Mouse (Mus musculus) midbrain, embryonic 16.5 days (tissue): ENCODE data around the gene Nt5c2. TPM values are rescaled to one million over a fixed set of nuclear protein-coding genes. Genes with fewer than 3 reads are reported as not detected.
"Not testable (repeated sequence)": the region's sequence is repeated elsewhere in the genome, so short reads cannot be mapped to it uniquely, and the experiment has no call there.

Experiments
- ATAC-seq: fragments of 200-750 bp; cut with Nextera tagmentation; 2 replicates; pipeline ENCODE4 v1.8.0; 2017; ENCODE audit warnings: moderate TSS enrichment
- H3K27ac ChIP-seq: fragments of 300-500 bp; sonication (generic); 2 replicates; pipeline ENCODE4 v1.5.1; 2014; ENCODE audit warnings: mild to moderate bottlenecking, low read length, mixed read lengths
- H3K27me3 ChIP-seq: fragments of 300-500 bp; sonication (generic); 2 replicates; pipeline ENCODE4 v1.6.1; 2014; ENCODE audit warnings: low read depth, low read length, mixed read lengths; ENCODE audit not compliant: control insufficient read depth, insufficient read depth
- H3K36me3 ChIP-seq: fragments of 300-500 bp; sonication (generic); 2 replicates; pipeline ENCODE4 v1.6.1; 2014; ENCODE audit warnings: mild to moderate bottlenecking, low read length, moderate library complexity, mixed read lengths; ENCODE audit not compliant: control insufficient read depth, insufficient read depth
- H3K4me1 ChIP-seq: fragments of 300-500 bp; sonication (generic); 2 replicates; pipeline ENCODE4 v1.6.1; 2014; ENCODE audit warnings: mild to moderate bottlenecking, low read length, mixed read lengths; ENCODE audit not compliant: control insufficient read depth, insufficient read depth
- H3K4me2 ChIP-seq: fragments of 300-500 bp; sonication (generic); 2 replicates; pipeline ENCODE4 v1.6.1; 2014; ENCODE audit warnings: mild to moderate bottlenecking, low read length, mixed read lengths
- H3K4me3 ChIP-seq: fragments of 300-500 bp; sonication (generic); 2 replicates; pipeline ENCODE4 v1.5.1; 2014; ENCODE audit warnings: low read depth, mild to moderate bottlenecking, low read length, moderate library complexity, mixed read lengths
- H3K9ac ChIP-seq: fragments of 300-500 bp; sonication (generic); 2 replicates; pipeline ENCODE4 v1.6.1; 2014; ENCODE audit warnings: low read depth, low read length, mixed read lengths
- H3K9me3 ChIP-seq: fragments of 300-500 bp; sonication (generic); replicated peaks from 2 replicates; pipeline ENCODE4 v1.6.1; 2014; ENCODE audit warnings: mild to moderate bottlenecking, low read length, mixed read lengths; ENCODE audit not compliant: control insufficient read depth, poor library complexity, severe bottlenecking
- WGBS: fragments of 180-500 bp; shearing (Covaris S2); extraction: QIAGEN DNeasy Blood & Tissue Kit; methylation state at CpG from one replicate; pipeline ENCODE4 v1.1.7; 2014; 5-methylcytosine and 5-hydroxymethylcytosine counted together
- polyA plus RNA-seq: library from polyadenylated mRNA; unstranded; fragments of >200 nt; fragmentation: Nextera tagmentation; extraction: Ambion mirVana; gene quantifications from 2 replicates; pipeline ENCODE4 v1.2.1, GENCODE M21; 2015

The Nt5c2 gene
- polyA plus RNA-seq, 1 experiment from 2014 or later, result 85.7 TPM

- Histone ChIP-seq H3K27me3 (no peaks in the 10 kb centered on the region), H3K9me3 (no peaks in the 10 kb centered on the region), H3K36me3 (no peaks in the 10 kb centered on the region), H3K4me3 (peak overlapping the region; percentile 73), H3K27ac (peak overlapping the region; percentile 97), H3K9ac (peak overlapping the region; percentile 93), H3K4me2 (peak overlapping the region; percentile 82), H3K4me1 (peaks cover 6% of the 10 kb centered on the region)
- WGBS, result 5% methylated on average over 20 of the region's 20 CpGs
- ATAC-seq, result no peak
Measured at GRCm38 (mm10) chr19:47013340-47014158, 1.4 kb downstream of the Nt5c2 start.

- WGBS, result 87% methylated on average over 15 of the region's 15 CpGs
- H3K9ac ChIP-seq, result no peak overlapping the region
- no peak overlapping the region; the same call in 1 of the 2 replicates for H3K27ac ChIP-seq
- H3K27me3 ChIP-seq, result no peaks in the 10 kb centered on the region
- ATAC-seq, result no peak
- H3K9me3 ChIP-seq, result no peaks in the 10 kb centered on the region
- peaks cover 6% of the 10 kb centered on the region for H3K4me1 ChIP-seq
- H3K4me3 ChIP-seq, result no peak overlapping the region
- H3K36me3 ChIP-seq, result no peaks in the 10 kb centered on the region
- H3K4me2 ChIP-seq, result peak overlapping the region; percentile 82
Measured at GRCm38 (mm10) chr19:47012521-47013130, 2.3 kb downstream of the Nt5c2 start.

- ATAC-seq, result no peak
- no peak overlapping the region for H3K4me3 ChIP-seq
- H3K9ac ChIP-seq, result no peak overlapping the region
- H3K27me3 ChIP-seq, result no peaks in the 10 kb centered on the region
- no peaks in the 10 kb centered on the region for H3K9me3 ChIP-seq
- H3K4me2 ChIP-seq, result no peak overlapping the region
- no peaks in the 10 kb centered on the region for H3K36me3 ChIP-seq
- WGBS, result 93% methylated on average over 5 of the region's 5 CpGs
- H3K4me1 ChIP-seq, result peaks cover 6% of the 10 kb centered on the region
- no peak overlapping the region for H3K27ac ChIP-seq
Measured at GRCm38 (mm10) chr19:47009943-47010342, 5.0 kb downstream of the Nt5c2 start.

- Histone ChIP-seq H3K27me3 (no peaks in the 10 kb centered on the region), H3K4me1 (peaks cover 6% of the 10 kb centered on the region), H3K4me2 (no peak overlapping the region), H3K36me3 (no peaks in the 10 kb centered on the region), H3K27ac (no peak overlapping the region), H3K9me3 (no peaks in the 10 kb centered on the region), H3K4me3 (no peak overlapping the region), H3K9ac (no peak overlapping the region)
- no peak for ATAC-seq
- WGBS, result 93% methylated on average over 7 of the region's 7 CpGs
Measured at GRCm38 (mm10) chr19:47009420-47009819, 5.5 kb downstream of the Nt5c2 start.

DNA sequence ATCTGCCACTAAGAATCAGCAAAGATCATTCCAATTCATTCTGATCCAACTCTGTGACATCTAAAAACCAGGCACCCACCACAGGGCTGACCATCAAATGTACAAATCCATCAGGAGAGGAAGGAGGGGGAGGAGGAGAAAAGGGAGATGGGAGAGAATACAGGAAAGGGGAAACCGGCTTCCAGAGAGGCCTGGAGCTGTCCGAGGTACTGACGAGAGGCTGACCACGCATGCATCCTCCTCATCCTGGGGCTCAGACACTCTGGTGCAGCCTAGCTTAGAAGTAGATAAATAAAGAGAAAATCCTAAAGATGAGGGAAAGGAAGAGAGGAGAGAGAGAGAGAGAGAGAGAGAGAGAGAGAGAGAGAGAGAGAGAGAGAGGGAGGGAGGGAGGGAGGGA is 8.6 kb downstream of the Nt5c2 start:
- Histone ChIP-seq H3K4me3 (no peak overlapping the region), H3K9ac (no peak overlapping the region), H3K4me2 (no peak overlapping the region), H3K36me3 (no peaks in the 10 kb centered on the region), H3K27ac (no peak overlapping the region), H3K9me3 (no peaks in the 10 kb centered on the region), H3K27me3 (no peaks in the 10 kb centered on the region), H3K4me1 (no peaks in the 10 kb centered on the region)
- no peak for ATAC-seq
- 0% methylated on average over 4 of the region's 4 CpGs for WGBS

DNA sequence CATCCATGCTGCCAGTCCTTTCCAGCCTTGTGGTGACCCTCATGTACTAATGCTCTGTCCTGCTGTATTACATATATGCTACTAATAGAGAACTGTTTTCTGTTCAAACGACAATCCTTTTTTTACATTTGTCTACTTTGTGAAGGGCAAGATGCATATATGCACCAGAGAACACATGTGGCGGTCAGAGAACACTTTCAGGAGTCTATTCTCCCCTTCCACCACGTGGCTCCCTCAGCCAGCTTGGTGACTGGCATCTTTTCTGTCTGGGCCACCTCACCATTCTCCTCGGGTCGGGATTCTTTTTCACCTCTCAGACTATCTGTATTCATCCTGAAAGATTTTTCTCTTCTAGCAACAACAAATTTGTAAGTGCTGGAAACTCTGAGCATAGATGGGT is 9.1 kb downstream of the Nt5c2 start:
- ATAC-seq, result no peak
- WGBS, result 57% methylated on average over 5 of the region's 5 CpGs

GRCm38 (mm10) chr19:47003742-47004511 is 11.0 kb downstream of the Nt5c2 start:
- H3K9ac ChIP-seq, result no peak overlapping the region
- ATAC-seq, result no peak
- 80% methylated on average over 6 of the region's 6 CpGs for WGBS
- no peaks in the 10 kb centered on the region for H3K4me1 ChIP-seq
- no peak overlapping the region for H3K4me2 ChIP-seq
- H3K36me3 ChIP-seq, result no peaks in the 10 kb centered on the region
- no peaks in the 10 kb centered on the region for H3K27me3 ChIP-seq
- H3K4me3 ChIP-seq, result no peak overlapping the region
- H3K9me3 ChIP-seq, result no peaks in the 10 kb centered on the region
- H3K27ac ChIP-seq, result no peak overlapping the region

More for the DNA sequence above, 9.1 kb downstream of the Nt5c2 start:
- Histone ChIP-seq H3K36me3 (no peaks in the 10 kb centered on the region), H3K27ac (no peak overlapping the region), H3K27me3 (no peaks in the 10 kb centered on the region), H3K9me3 (no peaks in the 10 kb centered on the region), H3K4me1 (no peaks in the 10 kb centered on the region), H3K4me2 (no peak overlapping the region), H3K9ac (no peak overlapping the region), H3K4me3 (no peak overlapping the region)

DNA sequence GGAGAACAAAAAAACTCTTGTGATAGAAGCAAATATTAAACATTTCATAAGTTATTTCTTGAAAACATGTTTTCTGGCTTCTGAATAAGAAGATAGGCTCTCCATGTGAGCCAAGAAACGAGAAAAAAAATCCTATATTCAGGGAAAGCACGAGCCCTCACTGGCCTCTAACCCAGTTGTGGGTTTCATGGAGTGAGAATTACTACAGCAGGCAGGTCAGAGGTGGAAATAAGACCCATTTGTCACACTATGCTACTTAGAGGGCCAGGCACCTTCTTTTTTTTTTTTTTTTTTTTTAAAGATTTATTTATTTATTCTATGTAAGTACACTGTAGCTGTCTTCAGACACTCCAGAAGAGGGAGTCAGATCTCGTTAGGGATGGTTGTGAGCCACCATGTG is 14.6 kb downstream of the Nt5c2 start:
- H3K4me3 ChIP-seq, H3K27me3 ChIP-seq, H3K9ac ChIP-seq, H3K27ac ChIP-seq, H3K36me3 ChIP-seq, H3K9me3 ChIP-seq, ATAC-seq, H3K4me1 ChIP-seq, H3K4me2 ChIP-seq: not testable (repeated sequence)
- WGBS, result 83% methylated on average over 2 of the region's 3 CpGs

- H3K4me1 ChIP-seq, result no peaks in the 10 kb centered on the region
- no peak overlapping the region for H3K4me3 ChIP-seq
- no peak overlapping the region for H3K27ac ChIP-seq
- no peak overlapping the region for H3K9ac ChIP-seq
- no peak for ATAC-seq
- no peak overlapping the region for H3K4me2 ChIP-seq
- no peaks in the 10 kb centered on the region for H3K36me3 ChIP-seq
- H3K27me3 ChIP-seq, result no peaks in the 10 kb centered on the region
- H3K9me3 ChIP-seq, result no peaks in the 10 kb centered on the region
- WGBS, result 91% methylated on average over 6 of the region's 6 CpGs
Measured at GRCm38 (mm10) chr19:46999753-47000152, 15.2 kb downstream of the Nt5c2 start.
